Mouse (Mus musculus): Measurements from ENCODE around the gene Copg2. TPM values are rescaled to one million over a fixed set of nuclear protein-coding genes. Genes with fewer than 3 reads are reported as not detected.

The Copg2 gene
- polyA plus RNA-seq, 1 experiment from 2014 or later, result 25.8 TPM

DNA sequence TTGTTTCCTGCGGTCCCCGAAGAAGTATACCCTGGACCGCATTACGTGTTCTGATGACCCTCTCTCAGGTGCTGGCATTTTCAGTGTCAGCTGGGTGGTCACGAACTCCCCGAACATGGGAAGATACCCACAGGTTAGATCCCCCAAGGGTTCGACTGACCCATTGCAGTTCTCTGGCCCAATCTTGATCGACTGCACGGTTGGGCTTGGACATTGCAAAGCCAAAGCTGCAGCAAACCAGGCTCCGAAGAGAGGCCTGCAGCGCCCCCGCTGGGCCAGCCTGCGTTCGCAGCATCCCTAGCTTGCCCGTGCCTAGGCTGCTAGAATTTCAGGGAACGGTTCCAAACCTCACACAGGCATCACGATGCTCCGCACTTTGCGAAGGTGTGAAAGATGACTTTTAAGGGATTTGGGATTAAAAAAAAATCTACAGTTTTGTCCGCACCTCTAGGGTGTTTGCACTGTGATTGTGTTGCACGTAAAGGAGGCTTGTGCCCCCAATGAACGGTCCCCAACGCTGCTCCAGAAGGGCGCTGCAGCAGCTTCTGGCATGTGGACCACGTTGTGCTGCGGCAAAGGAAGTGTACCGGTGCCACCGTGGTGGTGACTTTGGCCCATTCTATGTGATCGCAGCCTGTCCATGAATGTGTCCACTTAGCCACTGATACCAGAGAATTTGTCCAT is 159.6 kb downstream of the Copg2 start:
- Histone ChIP-seq H3K27ac (peak overlapping the region; percentile 92), H3K4me1 (peaks cover 39% of the 10 kb centered on the region), H3K4me3 (peak overlapping the region; percentile 62), H3K9me3 (replicated peaks) (peaks cover 23% of the 10 kb centered on the region), H3K36me3 (peaks cover 58% of the 10 kb centered on the region), H3K27me3 (ENCODE audit: low read depth, poor library complexity, severe bottlenecking) (no peaks in the 10 kb centered on the region)
- WGBS, result 45% methylated on average over 29 of the region's 29 CpGs
- DNase-seq (ENCODE audit: low spot score), result peak; percentile 83

DNA sequence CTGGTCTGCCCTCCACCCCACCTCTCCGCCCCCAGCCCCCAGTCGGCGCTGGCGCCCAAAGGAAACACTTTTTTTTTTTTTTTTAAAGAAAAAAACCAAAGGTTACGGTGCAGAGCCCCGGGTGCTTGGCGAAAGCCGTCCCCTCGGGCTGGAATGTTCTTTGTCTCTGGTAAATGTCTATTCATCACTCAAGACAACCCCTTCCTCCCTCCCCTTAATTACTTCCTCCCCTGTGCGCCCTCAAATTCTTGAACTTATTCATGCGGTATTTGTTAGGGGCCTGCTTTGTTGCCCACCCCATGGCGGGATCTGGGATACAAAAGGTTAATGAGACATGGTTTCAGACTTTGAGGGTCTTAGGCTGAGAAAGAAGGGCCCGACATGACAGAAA is 160.2 kb downstream of the Copg2 start:
- peak overlapping the region; percentile 62 for H3K4me3 ChIP-seq
- no peaks in the 10 kb centered on the region for H3K27me3 ChIP-seq (ENCODE audit: low read depth, poor library complexity, severe bottlenecking)
- peaks cover 38% of the 10 kb centered on the region for H3K4me1 ChIP-seq
- H3K27ac ChIP-seq, result peak overlapping the region; percentile 92
- WGBS, result 42% methylated on average over 13 of the region's 13 CpGs
- H3K36me3 ChIP-seq, result peaks cover 52% of the 10 kb centered on the region
- H3K9me3 ChIP-seq (replicated peaks), result peaks cover 23% of the 10 kb centered on the region
- peak; percentile 62 for DNase-seq (ENCODE audit: low spot score)

- Histone ChIP-seq H3K36me3 (peaks cover 46% of the 10 kb centered on the region), H3K27ac (peak overlapping the region; percentile 92), H3K27me3 (ENCODE audit: low read depth, poor library complexity, severe bottlenecking) (no peaks in the 10 kb centered on the region), H3K4me1 (peaks cover 38% of the 10 kb centered on the region), H3K9me3 (replicated peaks) (peaks cover 23% of the 10 kb centered on the region), H3K4me3 (peak overlapping the region; percentile 62)
- DNase-seq (ENCODE audit: low spot score), result peak; percentile 61
- 49% methylated on average over 15 of the region's 15 CpGs for WGBS
Measured at GRCm38 (mm10) chr6:30735728-30736371, 160.7 kb downstream of the Copg2 start.

DNA sequence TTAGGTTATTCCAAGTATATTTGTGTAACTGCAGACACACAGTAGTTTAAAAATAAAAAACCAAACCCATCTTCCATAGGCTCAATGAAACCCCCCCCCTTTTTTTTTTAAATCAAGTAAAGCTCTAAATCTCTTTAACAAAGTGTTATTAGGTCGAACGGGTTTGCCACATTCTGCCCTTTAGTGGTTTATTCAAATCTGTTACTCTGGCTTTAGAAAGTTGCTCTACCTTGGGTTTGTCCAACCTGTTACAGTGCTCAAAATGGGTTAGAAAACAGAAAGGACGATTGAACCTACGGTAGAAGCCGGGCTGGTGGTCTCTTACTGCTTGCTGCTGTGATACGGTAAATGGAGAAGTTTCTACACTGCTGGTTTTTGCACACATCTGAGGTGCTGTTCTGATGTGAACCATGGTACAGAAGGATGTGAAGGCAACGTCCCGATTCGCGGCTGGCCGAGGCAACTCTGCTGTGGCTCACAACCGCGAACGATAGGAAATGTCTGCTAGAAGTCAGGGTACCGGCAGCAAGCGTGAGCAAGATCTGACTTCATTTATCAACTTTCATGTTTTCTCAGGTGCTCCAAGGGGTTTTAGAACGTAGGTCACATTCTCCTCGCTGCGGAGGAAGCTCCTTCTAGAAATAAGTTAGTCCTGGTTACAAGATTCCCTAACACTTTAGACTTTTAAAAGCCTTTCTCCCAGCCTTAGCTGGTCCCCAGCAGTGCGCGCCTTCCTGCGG is 161.4 kb downstream of the Copg2 start:
- Histone ChIP-seq H3K9me3 (replicated peaks) (peaks cover 23% of the 10 kb centered on the region), H3K36me3 (peaks cover 39% of the 10 kb centered on the region), H3K4me1 (peaks cover 45% of the 10 kb centered on the region), H3K27ac (peak overlapping the region; percentile 92), H3K4me3 (peak overlapping the region; percentile 62), H3K27me3 (ENCODE audit: low read depth, poor library complexity, severe bottlenecking) (no peaks in the 10 kb centered on the region)
- 55% methylated on average over 22 of the region's 22 CpGs for WGBS
- no peak for DNase-seq (ENCODE audit: low spot score)

- Histone ChIP-seq H3K27ac (peak overlapping the region; percentile 92), H3K36me3 (peaks cover 33% of the 10 kb centered on the region), H3K27me3 (ENCODE audit: low read depth, poor library complexity, severe bottlenecking) (no peaks in the 10 kb centered on the region), H3K9me3 (replicated peaks) (peaks cover 23% of the 10 kb centered on the region), H3K4me3 (peak overlapping the region; percentile 62), H3K4me1 (peaks cover 51% of the 10 kb centered on the region)
- no peak for DNase-seq (ENCODE audit: low spot score)
- 70% methylated on average over 6 of the region's 6 CpGs for WGBS
Measured at GRCm38 (mm10) chr6:30734465-30734864, 162.1 kb downstream of the Copg2 start.

DNA sequence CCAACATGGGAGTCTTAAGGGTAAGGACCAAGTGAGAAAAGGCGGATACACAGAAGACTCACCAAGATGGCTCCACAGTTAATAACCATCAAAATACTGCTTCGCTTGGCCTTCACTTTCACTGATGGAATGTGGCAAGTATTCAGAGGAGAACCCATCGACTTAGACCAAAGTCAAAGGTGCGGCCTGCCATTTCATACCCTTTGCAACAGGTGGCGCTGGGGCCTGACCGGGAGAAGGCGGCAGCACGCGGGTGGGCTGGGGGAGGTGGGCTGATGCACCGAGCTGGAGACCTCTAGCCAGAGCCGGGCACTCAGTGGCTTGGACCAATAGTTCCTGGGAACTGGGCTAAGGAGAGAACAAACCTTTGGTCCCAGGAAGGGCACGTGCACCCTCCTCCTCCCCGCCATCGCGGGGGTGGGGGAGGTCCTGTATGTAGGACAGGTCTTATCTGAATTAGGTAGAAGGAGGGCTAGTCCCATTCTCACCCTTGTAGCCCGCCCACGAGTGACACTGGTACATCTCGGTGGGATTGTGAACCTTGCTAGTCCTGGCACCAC is 163.9 kb downstream of the Copg2 start:
- Histone ChIP-seq H3K4me3 (peak overlapping the region; percentile 20; the same call in 1 of the 2 replicates), H3K27me3 (ENCODE audit: low read depth, poor library complexity, severe bottlenecking) (no peaks in the 10 kb centered on the region), H3K4me1 (peaks cover 50% of the 10 kb centered on the region), H3K27ac (peak overlapping the region; percentile 92), H3K36me3 (peaks cover 22% of the 10 kb centered on the region), H3K9me3 (replicated peaks) (peaks cover 13% of the 10 kb centered on the region)
- 44% methylated on average over 18 of the region's 18 CpGs for WGBS
- DNase-seq (ENCODE audit: low spot score), result no peak

- DNase-seq (ENCODE audit: low spot score), result no peak
- H3K36me3 ChIP-seq, result peaks cover 11% of the 10 kb centered on the region; the same call in 1 of the 2 replicates
- peaks cover 6% of the 10 kb centered on the region for H3K9me3 ChIP-seq (replicated peaks)
- peaks cover 40% of the 10 kb centered on the region for H3K4me1 ChIP-seq
- no peak overlapping the region for H3K4me3 ChIP-seq
- no peaks in the 10 kb centered on the region for H3K27me3 ChIP-seq (ENCODE audit: low read depth, poor library complexity, severe bottlenecking)
- H3K27ac ChIP-seq, result peak overlapping the region; percentile 50
- WGBS, result 74% methylated on average over 12 of the region's 12 CpGs
Measured at GRCm38 (mm10) chr6:30730301-30730971, 166.2 kb downstream of the Copg2 start.

DNA sequence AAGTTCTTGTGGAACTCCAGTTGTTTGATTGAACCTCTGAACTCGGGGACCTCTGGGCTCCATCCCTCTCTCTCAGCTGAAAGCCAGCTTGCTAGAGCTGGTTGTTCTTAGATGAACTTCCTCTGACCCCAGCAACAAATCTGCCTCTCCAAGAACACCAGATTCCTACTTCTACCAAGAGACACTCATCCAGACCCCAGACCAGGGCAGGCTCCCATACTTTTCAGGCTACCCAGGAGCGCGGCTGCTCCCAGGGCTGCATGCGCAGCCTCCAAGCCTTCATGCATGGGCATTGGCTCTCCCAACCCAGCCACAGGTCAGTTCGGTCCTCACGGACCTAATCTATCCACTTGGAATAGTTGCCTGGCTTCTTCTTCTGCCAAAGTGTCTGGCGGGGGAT is 173.3 kb downstream of the Copg2 start, which contains the start of gene Mest:
Gene Mest (plus strand): TSS at position 217 of the 400 bp plus-strand sequence.
- Histone ChIP-seq H3K4me1 (peaks cover 42% of the 10 kb centered on the region), H3K27me3 (ENCODE audit: low read depth, poor library complexity, severe bottlenecking) (no peaks in the 10 kb centered on the region), H3K27ac (peak within 1 kb of the TSS; percentile 78), H3K9me3 (replicated peaks) (no peaks in the 10 kb centered on the region), H3K4me3 (no peak within 1 kb of the TSS), H3K36me3 (no peaks in the 10 kb centered on the region)
- DNase-seq (ENCODE audit: low spot score), result no peak
- WGBS, result 55% methylated on average over 7 of the region's 7 CpGs

DNA sequence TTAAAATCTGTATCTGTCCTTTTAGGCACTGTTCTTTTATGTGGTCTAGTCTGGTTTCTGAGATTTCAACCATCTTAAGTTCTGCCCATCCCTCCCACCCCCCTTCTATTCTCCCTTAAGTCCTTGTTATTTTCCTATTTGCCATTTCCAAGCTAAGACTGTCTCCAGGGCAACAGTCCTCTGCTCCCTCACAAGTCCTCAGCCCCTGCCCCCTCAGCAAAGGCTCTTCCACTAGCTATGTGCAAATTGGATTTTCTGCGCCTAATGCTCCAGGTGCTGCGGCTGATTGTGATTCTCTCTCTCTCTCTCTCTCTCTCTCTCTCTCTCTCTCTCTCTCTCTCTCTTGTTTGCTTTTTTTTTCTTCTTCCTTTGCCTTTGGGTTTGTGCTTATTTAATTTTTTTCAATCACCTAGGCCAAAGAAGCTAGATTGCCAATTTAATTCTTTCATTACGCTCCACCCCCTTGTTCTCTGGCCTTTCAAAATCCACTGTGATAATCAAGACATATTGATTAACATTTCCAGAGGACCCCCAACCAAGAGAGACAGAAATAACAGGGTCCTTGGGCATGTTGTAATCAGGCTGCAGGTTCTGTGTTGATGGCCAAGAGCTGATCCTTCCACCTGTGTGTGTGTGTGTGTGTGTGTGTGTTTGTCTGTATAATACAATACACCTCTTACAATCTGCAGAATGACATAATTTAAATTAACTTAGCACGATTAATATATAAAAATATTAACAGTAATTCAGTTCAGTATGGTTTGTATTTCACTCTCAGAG is 174.0 kb downstream of the Copg2 start:
- Histone ChIP-seq H3K4me3 (no peak overlapping the region), H3K27ac (peak overlapping the region; percentile 67), H3K9me3 (replicated peaks) (no peaks in the 10 kb centered on the region), H3K36me3 (no peaks in the 10 kb centered on the region), H3K27me3 (ENCODE audit: low read depth, poor library complexity, severe bottlenecking) (no peaks in the 10 kb centered on the region), H3K4me1 (peaks cover 42% of the 10 kb centered on the region)
- no peak for DNase-seq (ENCODE audit: low spot score)
- WGBS, result 78% methylated on average over 4 of the region's 4 CpGs

GRCm38 (mm10) chr6:30716796-30717195 is 179.8 kb downstream of the Copg2 start:
- peak; percentile 23 for DNase-seq (ENCODE audit: low spot score)
- Histone ChIP-seq H3K27me3 (ENCODE audit: low read depth, poor library complexity, severe bottlenecking) (no peaks in the 10 kb centered on the region), H3K4me1 (peaks cover 64% of the 10 kb centered on the region), H3K4me3 (no peak overlapping the region), H3K36me3 (no peaks in the 10 kb centered on the region), H3K9me3 (replicated peaks) (no peaks in the 10 kb centered on the region), H3K27ac (peak overlapping the region; percentile 80)
- 91% methylated on average over 7 of the region's 7 CpGs for WGBS

GRCm38 (mm10) chr6:30714891-30715471 is 181.6 kb downstream of the Copg2 start:
- H3K4me3 ChIP-seq, result no peak overlapping the region
- WGBS, result 63% methylated on average over 5 of the region's 5 CpGs
- peak overlapping the region; percentile 80 for H3K27ac ChIP-seq
- H3K27me3 ChIP-seq (ENCODE audit: low read depth, poor library complexity, severe bottlenecking), result no peaks in the 10 kb centered on the region
- no peaks in the 10 kb centered on the region for H3K36me3 ChIP-seq
- no peak for DNase-seq (ENCODE audit: low spot score)
- no peaks in the 10 kb centered on the region for H3K9me3 ChIP-seq (replicated peaks)
- peaks cover 64% of the 10 kb centered on the region for H3K4me1 ChIP-seq
